16 mouse cellular contexts compared by ENCODE assay signal in genomic region chr2:27329386-27330060, GRCm38 (mm10).
DNase-seq lines count a peak whose midpoint lies in the region; ATAC-seq and TF ChIP-seq lines count a peak whose summit lies in the region.
"Had no signal": no experiment of that assay in that cellular context is flagged by ENCODE, and none has a peak within 500 bp of the region (broad histone marks: within the 10 kb centered on the region; RNA-seq: fewer than 3 reads in every experiment).

No protein-coding gene starts in this region.

- H3K4me1 ChIP-seq in hindbrain, embryonic 10.5 days (replicated peaks), result peaks cover 83% of the 10 kb centered on the region
- peaks cover 17% of the 10 kb centered on the region for H3K4me1 ChIP-seq in hindbrain, embryonic 16.5 days (ENCODE audit: control insufficient read depth, insufficient read depth, low read depth, low read length)
- peaks cover 55% of the 10 kb centered on the region for H3K4me1 ChIP-seq in midbrain, embryonic 13.5 days (replicated peaks)
- peaks cover 27% of the 10 kb centered on the region for H3K4me1 ChIP-seq in midbrain, embryonic 15.5 days
- H3K4me1 ChIP-seq in hindbrain, postnatal 0 days (ENCODE audit: insufficient read depth, low read length), result peaks cover 2% of the 10 kb centered on the region; the same call in 1 of the 2 replicates

- H3K9me3 ChIP-seq in hindbrain, embryonic 10.5 days, result no peaks in the 10 kb centered on the region
- H3K9me3 ChIP-seq in hindbrain, embryonic 16.5 days (ENCODE audit: control insufficient read depth, low read length), result no peaks in the 10 kb centered on the region
- H3K9me3 ChIP-seq in midbrain, embryonic 13.5 days, result no peaks in the 10 kb centered on the region
- no peaks in the 10 kb centered on the region for H3K9me3 ChIP-seq in midbrain, embryonic 15.5 days
- H3K9me3 ChIP-seq in hindbrain, postnatal 0 days (ENCODE audit: low read length), result no peaks in the 10 kb centered on the region
- H3K9me3 ChIP-seq: limb, embryonic 12.5 days; liver, embryonic 15.5 days had no signal

- DNase-seq in hindbrain, embryonic 10.5 days (ENCODE audit: low spot score), result no peak
- peak; percentile 71 for DNase-seq in adrenal gland, postnatal 25 days
- no peak for DNase-seq in hindbrain, postnatal 0 days (ENCODE audit: low spot score)
- DNase-seq in left cerebral cortex, postnatal 10 days (ENCODE audit: extremely low spot score in 1 of 2, low spot score in 2 of 2), result no peak
- DNase-seq: gastrocnemius, postnatal 14 days; right cerebral cortex, postnatal 14 days; thymus, postnatal 25 days had no signal

- peaks cover 8% of the 10 kb centered on the region; the same call in 1 of the 2 replicates for H3K36me3 ChIP-seq in hindbrain, embryonic 10.5 days
- no peaks in the 10 kb centered on the region for H3K36me3 ChIP-seq in hindbrain, embryonic 16.5 days (ENCODE audit: control insufficient read depth, insufficient read depth, low read length)
- no peaks in the 10 kb centered on the region for H3K36me3 ChIP-seq in midbrain, embryonic 13.5 days
- H3K36me3 ChIP-seq in midbrain, embryonic 15.5 days (replicated peaks), result no peaks in the 10 kb centered on the region
- H3K36me3 ChIP-seq in hindbrain, postnatal 0 days (ENCODE audit: insufficient read depth, low read length), result no peaks in the 10 kb centered on the region
- H3K36me3 ChIP-seq: liver, embryonic 15.5 days had no signal

- no peaks in the 10 kb centered on the region for H3K27me3 ChIP-seq in hindbrain, embryonic 10.5 days (ENCODE audit: insufficient read depth, poor library complexity, severe bottlenecking)
- H3K27me3 ChIP-seq in hindbrain, embryonic 16.5 days (replicated peaks; ENCODE audit: control insufficient read depth, insufficient read depth, low read length), result no peaks in the 10 kb centered on the region
- no peaks in the 10 kb centered on the region for H3K27me3 ChIP-seq in midbrain, embryonic 13.5 days
- no peaks in the 10 kb centered on the region for H3K27me3 ChIP-seq in midbrain, embryonic 15.5 days (replicated peaks)
- no peaks in the 10 kb centered on the region for H3K27me3 ChIP-seq in hindbrain, postnatal 0 days (ENCODE audit: insufficient read depth, low read length)
- H3K27me3 ChIP-seq: limb, embryonic 12.5 days; liver, embryonic 15.5 days had no signal

- 92% methylated on average over 10 of the region's 10 CpGs for WGBS in hindbrain, embryonic 10.5 days
- WGBS in hindbrain, embryonic 16.5 days, result 91% methylated on average over 10 of the region's 10 CpGs
- 94% methylated on average over 10 of the region's 10 CpGs for WGBS in midbrain, embryonic 13.5 days
- WGBS in midbrain, embryonic 15.5 days, result 91% methylated on average over 10 of the region's 10 CpGs
- WGBS in hindbrain, postnatal 0 days, result 88% methylated on average over 10 of the region's 10 CpGs

- no peak for TF ChIP-seq CTCF in hindbrain, postnatal 0 days (IDR thresholded peaks at IDR 0.05; ENCODE audit: low read depth)

- ATAC-seq in hindbrain, embryonic 16.5 days, result no peak
- ATAC-seq in midbrain, embryonic 13.5 days, result no peak
- ATAC-seq in midbrain, embryonic 15.5 days (replicated peaks), result no peak
- no peak for ATAC-seq in hindbrain, postnatal 0 days
- ATAC-seq: intestine, embryonic 16.5 days had no signal

- peak overlapping the region; percentile 60 for H3K27ac ChIP-seq in hindbrain, embryonic 10.5 days
- H3K27ac ChIP-seq in hindbrain, embryonic 16.5 days (ENCODE audit: low read depth, low read length), result no peak overlapping the region
- H3K27ac ChIP-seq in midbrain, embryonic 13.5 days, result peak overlapping the region; percentile 44; the same call in 1 of the 2 replicates
- H3K27ac ChIP-seq in midbrain, embryonic 15.5 days, result no peak overlapping the region
- H3K27ac ChIP-seq in hindbrain, postnatal 0 days, result peak overlapping the region; percentile 22; the same call in 1 of the 2 replicates
- H3K27ac ChIP-seq: kidney, postnatal 0 days; layer of hippocampus, adult 2 months; limb, embryonic 12.5 days; liver, embryonic 15.5 days had no signal

- intact Hi-C loops in left cerebral cortex, postnatal 10 days (cut with DNase I), result no loop called here

- no peak overlapping the region for H3K4me2 ChIP-seq in hindbrain, embryonic 16.5 days (ENCODE audit: low read length)
- no peak overlapping the region for H3K4me2 ChIP-seq in midbrain, embryonic 13.5 days (replicated peaks)
- no peak overlapping the region for H3K4me2 ChIP-seq in midbrain, embryonic 15.5 days
- no peak overlapping the region for H3K4me2 ChIP-seq in hindbrain, postnatal 0 days (ENCODE audit: low read depth, low read length)
- H3K4me2 ChIP-seq: limb, embryonic 12.5 days; liver, embryonic 15.5 days had no signal

- no peak overlapping the region for H3K9ac ChIP-seq in hindbrain, embryonic 16.5 days (ENCODE audit: low read depth, low read length)
- H3K9ac ChIP-seq in midbrain, embryonic 13.5 days (replicated peaks), result no peak overlapping the region
- no peak overlapping the region for H3K9ac ChIP-seq in midbrain, embryonic 15.5 days
- H3K9ac ChIP-seq in hindbrain, postnatal 0 days (replicated peaks; ENCODE audit: low read length), result no peak overlapping the region
- H3K9ac ChIP-seq: limb, embryonic 12.5 days; liver, embryonic 15.5 days had no signal

- H3K4me3 ChIP-seq in hindbrain, embryonic 10.5 days, result no peak overlapping the region
- H3K4me3 ChIP-seq in hindbrain, embryonic 16.5 days (ENCODE audit: low read length), result no peak overlapping the region
- H3K4me3 ChIP-seq in midbrain, embryonic 13.5 days (replicated peaks), result no peak overlapping the region
- no peak overlapping the region for H3K4me3 ChIP-seq in midbrain, embryonic 15.5 days
- H3K4me3 ChIP-seq in hindbrain, postnatal 0 days (ENCODE audit: low read length), result no peak overlapping the region
- H3K4me3 ChIP-seq: erythroblast, embryonic 14.5 days; layer of hippocampus, adult 2 months; limb, embryonic 12.5 days; liver, embryonic 15.5 days had no signal

Comparison
In these comparisons a context has a peak if more than half of its experiments do, and no peak if none do; other contexts are left out.
1. H3K27ac ChIP-seq: peak in hindbrain, embryonic 10.5 days (single experiment), midbrain, embryonic 13.5 days (single experiment) and hindbrain, postnatal 0 days (single experiment); none in hindbrain, embryonic 16.5 days (single experiment) and midbrain, embryonic 15.5 days (single experiment).